Mouse (Mus musculus): ENCODE measurements at regions not wholly inside any gene's neighbourhood (a gene's known extent, or its start where the extent isn't known, plus 50 kb on each side); places are given as distances from the start of the nearest gene placed in this dataset.

DNA sequence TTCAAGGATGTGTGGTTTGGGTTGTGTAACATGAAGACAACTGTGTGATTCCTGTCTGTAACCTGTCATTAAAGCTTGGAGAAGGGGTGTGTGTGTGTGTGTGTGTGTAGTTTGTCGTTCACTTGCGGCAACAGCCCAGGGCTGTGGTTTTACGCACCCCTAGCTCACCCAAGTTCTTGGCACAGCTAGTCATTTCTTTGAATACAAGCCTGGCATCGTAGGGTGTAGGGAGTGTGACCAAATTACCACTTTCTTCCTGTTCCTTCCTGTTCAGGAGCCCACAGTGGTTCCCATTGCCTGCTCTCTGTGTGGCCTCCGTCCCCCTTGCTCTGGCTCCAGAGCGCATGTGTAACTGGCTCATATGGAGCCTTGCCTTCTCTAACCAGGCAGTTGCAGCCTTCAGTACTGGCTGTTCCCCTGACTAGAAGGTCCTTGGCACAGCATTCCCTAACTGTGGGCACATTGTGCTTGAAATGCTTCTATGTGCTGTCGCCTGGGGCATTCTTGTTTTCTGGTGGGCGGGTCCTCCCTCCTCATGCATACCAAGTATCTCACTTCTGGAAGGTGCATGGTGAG, 167.4 kb upstream of the Ubr2 start:
- TF ChIP-seq TAL1 (IDR thresholded peaks at IDR 0.05; ENCODE audit: low read length) (no peak), GATA1 (IDR thresholded peaks at IDR 0.05; ENCODE audit: low read length) (no peak)
